In genomic region chr3:55177271-55177670, GRCm38 (mm10) we compare ENCODE assay signal across 31 mouse cellular contexts. TPM values are rescaled to one million over a fixed set of nuclear protein-coding genes. Genes with fewer than 3 reads are reported as not detected.
"Had no signal": no experiment of that assay in that cellular context is flagged by ENCODE, and none has a peak within 500 bp of the region (broad histone marks: within the 10 kb centered on the region; RNA-seq: fewer than 3 reads in every experiment).

No protein-coding gene starts in this region.

- H3K9me3 ChIP-seq: heart, embryonic 15.5 days; hindbrain, embryonic 13.5 days; hindbrain, embryonic 15.5 days; intestine, embryonic 15.5 days; limb, embryonic 13.5 days; liver, embryonic 13.5 days; liver, embryonic 15.5 days had no signal

- H3K27ac ChIP-seq: heart, adult 2 months; heart, embryonic 13.5 days; heart, embryonic 15.5 days; hindbrain, embryonic 13.5 days; hindbrain, embryonic 15.5 days; intestine, embryonic 15.5 days; layer of hippocampus, adult 2 months; left cerebral cortex, adult 2 months; limb, embryonic 13.5 days; liver, embryonic 13.5 days; liver, embryonic 15.5 days had no signal

- H3K4me2 ChIP-seq: heart, embryonic 11.5 days; heart, embryonic 13.5 days; heart, embryonic 15.5 days; hindbrain, embryonic 13.5 days; hindbrain, embryonic 15.5 days; intestine, embryonic 15.5 days; limb, embryonic 13.5 days; liver, embryonic 11.5 days; liver, embryonic 13.5 days; liver, embryonic 15.5 days had no signal

- H3K9ac ChIP-seq: heart, embryonic 13.5 days; heart, embryonic 15.5 days; hindbrain, embryonic 13.5 days; hindbrain, embryonic 15.5 days; intestine, embryonic 15.5 days; limb, embryonic 13.5 days; liver, embryonic 13.5 days; liver, embryonic 15.5 days had no signal

- H3K27me3 ChIP-seq: heart, embryonic 13.5 days; heart, embryonic 15.5 days; hindbrain, embryonic 13.5 days; hindbrain, embryonic 15.5 days; intestine, embryonic 15.5 days; limb, embryonic 13.5 days; liver, embryonic 13.5 days; liver, embryonic 15.5 days had no signal

- DNase-seq: gastrocnemius, postnatal 14 days; gastrocnemius, postnatal 36 days; heart, adult 11 months; heart, adult 2 months; heart, postnatal 14 days; heart, postnatal 36 days; kidney, adult 18-20 months; kidney, adult 8-10 months; kidney, postnatal 10 days; kidney, postnatal 25 days; kidney, postnatal 4 days; liver; liver, embryonic 13.5 days had no signal

- H3K4me1 ChIP-seq: hindbrain, embryonic 13.5 days; hindbrain, embryonic 15.5 days; intestine, embryonic 15.5 days; limb, embryonic 13.5 days; liver, embryonic 13.5 days; liver, embryonic 15.5 days had no signal

- H3K4me3 ChIP-seq: heart, adult 2 months; heart, embryonic 13.5 days; heart, embryonic 15.5 days; hindbrain, embryonic 13.5 days; hindbrain, embryonic 15.5 days; intestine, embryonic 15.5 days; layer of hippocampus, adult 2 months; left cerebral cortex, adult 2 months; limb, embryonic 13.5 days; liver, embryonic 13.5 days; liver, embryonic 15.5 days had no signal

- H3K36me3 ChIP-seq: heart, embryonic 13.5 days; heart, embryonic 15.5 days; hindbrain, embryonic 13.5 days; hindbrain, embryonic 15.5 days; intestine, embryonic 15.5 days; limb, embryonic 13.5 days; liver, embryonic 13.5 days; liver, embryonic 15.5 days had no signal

- ATAC-seq: inflammation-experienced regulatory T-cells, adult 6 months; intestine, embryonic 15.5 days; intestine, postnatal 0 days had no signal

RNA-seq across cellular contexts. Expression of gene Sohlh2, which starts 4.6 kb away (rescaled TPM):
- polyA plus RNA-seq: heart, adult 2 months; heart, embryonic 11.5 days; heart, embryonic 13.5 days; heart, postnatal 0 days; hindbrain, embryonic 11.5 days; hindbrain, embryonic 13.5 days; inflammation-experienced regulatory T-cells, adult 6 months; intestine, postnatal 0 days; kidney, embryonic 14.5 days; kidney, embryonic 16.5 days; limb, embryonic 11.5 days; limb, embryonic 13.5 days; liver, embryonic 11.5 days; liver, embryonic 13.5 days; liver, embryonic 15.5 days had no signal

RNA-seq across cellular contexts. Expression of gene Ccdc169, which starts 40.1 kb away (rescaled TPM):
- polyA plus RNA-seq: heart, adult 2 months; heart, embryonic 11.5 days; heart, embryonic 15.5 days; heart, postnatal 0 days; inflammation-experienced regulatory T-cells, adult 6 months; kidney, embryonic 14.5 days; kidney, embryonic 16.5 days; liver, embryonic 11.5 days; liver, embryonic 13.5 days; liver, embryonic 15.5 days had no signal
